Mouse (Mus musculus): ENCODE measurements around the gene Tmem141.

DNA sequence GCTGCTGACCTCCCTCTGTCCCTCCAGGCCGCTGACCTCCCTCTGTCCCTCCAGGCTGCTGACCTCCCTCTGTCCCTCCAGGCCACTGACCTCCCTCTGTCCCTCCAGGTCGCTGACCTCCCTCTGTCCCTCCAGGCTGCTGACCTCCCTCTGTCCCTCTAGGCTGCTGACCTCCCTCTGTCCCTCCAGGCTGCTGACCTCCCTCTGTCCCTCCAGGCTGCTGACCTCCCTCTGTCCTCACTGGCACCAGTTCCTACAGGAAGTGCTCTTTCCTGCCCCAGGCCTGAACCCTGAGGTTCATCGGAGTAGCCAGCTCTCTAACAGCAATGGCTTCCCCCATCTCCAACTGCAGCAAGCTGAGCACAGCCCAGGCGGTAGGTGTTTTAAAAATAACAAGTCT is 6.9 kb upstream of the Tmem141 start:
- TF ChIP-seq CTCF (IDR thresholded peaks at IDR 0.05; ENCODE audit: low read depth): no peak
- no peak for TF ChIP-seq EP300 (optimal IDR thresholded peaks at IDR 0.05)
